Mouse (Mus musculus) embryonic facial prominence, embryonic 14.5 days (tissue): ENCODE results near the gene Rtn1. TPM values are rescaled to one million over a fixed set of nuclear protein-coding genes. Genes with fewer than 3 reads are reported as not detected.

Experiments used
- ATAC-seq: fragments of 200-750 bp; cut with Nextera tagmentation; 2 replicates; pipeline ENCODE4 v1.8.0; 2017; ENCODE audit warnings: low read depth, moderate number of reproducible peaks, moderate TSS enrichment
- DNase-seq: peaks from one replicate; pipeline ENCODE4 v3.0.0-alpha.2; 2015; ENCODE audit warnings: low spot score
- H3K27ac ChIP-seq: fragments of 300-500 bp; sonication (generic); replicated peaks from 2 replicates; pipeline ENCODE4 v1.5.1; 2014; ENCODE audit warnings: low read depth, mild to moderate bottlenecking, low read length, moderate library complexity
- H3K27me3 ChIP-seq: fragments of 300-500 bp; sonication (generic); replicated peaks from 2 replicates; pipeline ENCODE4 v1.6.1; 2014; ENCODE audit warnings: low read length; ENCODE audit not compliant: control insufficient read depth, insufficient read depth
- H3K36me3 ChIP-seq: fragments of 300-500 bp; sonication (generic); 2 replicates; pipeline ENCODE4 v1.6.1; 2014; ENCODE audit warnings: low read length, mixed read lengths; ENCODE audit not compliant: control insufficient read depth, insufficient read depth
- H3K4me1 ChIP-seq: fragments of 300-500 bp; sonication (generic); 2 replicates; pipeline ENCODE4 v1.6.1; 2014; ENCODE audit warnings: antibody characterized with exemption, low read length; ENCODE audit not compliant: control insufficient read depth, insufficient read depth
- H3K4me2 ChIP-seq: fragments of 300-500 bp; sonication (generic); 2 replicates; pipeline ENCODE4 v1.6.1; 2014; ENCODE audit warnings: low read depth, mild to moderate bottlenecking, low read length, moderate library complexity, mixed read lengths
- H3K4me3 ChIP-seq: fragments of 300-500 bp; sonication (generic); 2 replicates; pipeline ENCODE4 v1.5.1; 2014; ENCODE audit warnings: low read depth, mild to moderate bottlenecking, low read length
- H3K9ac ChIP-seq: fragments of 300-500 bp; sonication (generic); 2 replicates; pipeline ENCODE4 v1.6.1; 2014; ENCODE audit warnings: low read depth, mild to moderate bottlenecking, low read length, moderate library complexity, mixed read lengths
- H3K9me3 ChIP-seq: fragments of 300-500 bp; sonication (generic); 2 replicates; pipeline ENCODE4 v1.6.1; 2016; ENCODE audit warnings: low read length; ENCODE audit not compliant: control insufficient read depth
- WGBS: fragments of 180-500 bp; shearing (Covaris S2); extraction: QIAGEN DNeasy Blood & Tissue Kit; methylation state at CpG from one replicate; pipeline ENCODE4 v1.1.7; 2014; 5-methylcytosine and 5-hydroxymethylcytosine counted together
- polyA plus RNA-seq: library from polyadenylated mRNA; unstranded; fragments of >200 nt; fragmentation: Nextera tagmentation; extraction: Ambion mirVana; gene quantifications from 2 replicates; pipeline ENCODE4 v1.2.1, GENCODE M21; 2014

Rtn1 gene
- polyA plus RNA-seq, 1 experiment from 2014 or later, result 84.9 TPM

GRCm38 (mm10) chr12:72353506-72353905 is 55.3 kb downstream of the Rtn1 start:
- Histone ChIP-seq H3K36me3 (no peaks in the 10 kb centered on the region), H3K9me3 (no peaks in the 10 kb centered on the region), H3K27ac (no peak overlapping the region), H3K4me2 (no peak overlapping the region), H3K27me3 (no peaks in the 10 kb centered on the region), H3K4me1 (no peaks in the 10 kb centered on the region), H3K9ac (no peak overlapping the region), H3K4me3 (no peak overlapping the region)
- DNase-seq, result no peak
- WGBS, result 80% methylated on average over 1 of the region's 1 CpGs
- ATAC-seq, result no peak

- no peak for ATAC-seq
- H3K4me1 ChIP-seq, result no peaks in the 10 kb centered on the region
- H3K27ac ChIP-seq, result no peak overlapping the region
- no peak overlapping the region for H3K4me3 ChIP-seq
- no peaks in the 10 kb centered on the region for H3K27me3 ChIP-seq
- no peaks in the 10 kb centered on the region for H3K36me3 ChIP-seq
- no peaks in the 10 kb centered on the region for H3K9me3 ChIP-seq
- 85% methylated on average over 8 of the region's 8 CpGs for WGBS
- no peak overlapping the region for H3K4me2 ChIP-seq
- no peak overlapping the region for H3K9ac ChIP-seq
- no peak for DNase-seq
Observed at GRCm38 (mm10) chr12:72348508-72348907, 60.3 kb downstream of the Rtn1 start.

GRCm38 (mm10) chr12:72347184-72347583 is 61.7 kb downstream of the Rtn1 start:
- H3K4me3 ChIP-seq, result no peak overlapping the region
- H3K4me2 ChIP-seq, result no peak overlapping the region
- H3K9ac ChIP-seq, result no peak overlapping the region
- no peak for ATAC-seq
- no peak for DNase-seq
- WGBS, result 31% methylated on average over 1 of the region's 1 CpGs
- H3K27me3 ChIP-seq, result no peaks in the 10 kb centered on the region
- no peaks in the 10 kb centered on the region for H3K4me1 ChIP-seq
- H3K9me3 ChIP-seq, result no peaks in the 10 kb centered on the region
- H3K36me3 ChIP-seq, result no peaks in the 10 kb centered on the region
- H3K27ac ChIP-seq, result no peak overlapping the region

GRCm38 (mm10) chr12:72343639-72344038 is 65.2 kb downstream of the Rtn1 start:
- Histone ChIP-seq H3K27me3 (no peaks in the 10 kb centered on the region), H3K4me2 (no peak overlapping the region), H3K9me3 (no peaks in the 10 kb centered on the region), H3K4me1 (no peaks in the 10 kb centered on the region), H3K4me3 (no peak overlapping the region), H3K9ac (no peak overlapping the region), H3K36me3 (no peaks in the 10 kb centered on the region), H3K27ac (no peak overlapping the region)
- ATAC-seq, result 0 out of 2 replicates have a peak, but pooled peaks have one; percentile 55
- WGBS, result 46% methylated on average over 2 of the region's 2 CpGs
- no peak for DNase-seq

- WGBS, result 91% methylated on average over 13 of the region's 13 CpGs
- Histone ChIP-seq H3K36me3 (no peaks in the 10 kb centered on the region), H3K27me3 (no peaks in the 10 kb centered on the region), H3K4me3 (no peak overlapping the region), H3K27ac (no peak overlapping the region), H3K9ac (no peak overlapping the region), H3K9me3 (no peaks in the 10 kb centered on the region), H3K4me2 (no peak overlapping the region), H3K4me1 (no peaks in the 10 kb centered on the region)
- no peak for DNase-seq
- no peak for ATAC-seq
Observed at GRCm38 (mm10) chr12:72336009-72336408, 72.8 kb downstream of the Rtn1 start.

GRCm38 (mm10) chr12:72332488-72333013 is 76.3 kb downstream of the Rtn1 start:
- no peaks in the 10 kb centered on the region for H3K36me3 ChIP-seq
- no peaks in the 10 kb centered on the region for H3K27me3 ChIP-seq
- no peak overlapping the region for H3K9ac ChIP-seq
- H3K4me3 ChIP-seq, result no peak overlapping the region
- H3K27ac ChIP-seq, result no peak overlapping the region
- ATAC-seq (no peak), DNase-seq (no peak)
- H3K4me2 ChIP-seq, result no peak overlapping the region
- no peaks in the 10 kb centered on the region for H3K9me3 ChIP-seq
- WGBS, result 81% methylated on average over 5 of the region's 5 CpGs
- no peaks in the 10 kb centered on the region for H3K4me1 ChIP-seq

- 67% methylated on average over 7 of the region's 7 CpGs for WGBS
- no peak overlapping the region for H3K27ac ChIP-seq
- no peak overlapping the region for H3K4me3 ChIP-seq
Observed at GRCm38 (mm10) chr12:72331912-72332487, 76.9 kb downstream of the Rtn1 start.

GRCm38 (mm10) chr12:72326087-72326486 is 82.8 kb downstream of the Rtn1 start:
- no peaks in the 10 kb centered on the region for H3K9me3 ChIP-seq
- DNase-seq (no peak), ATAC-seq (no peak)
- no peak overlapping the region for H3K4me3 ChIP-seq
- no peak overlapping the region for H3K27ac ChIP-seq
- H3K9ac ChIP-seq, result no peak overlapping the region
- no peaks in the 10 kb centered on the region for H3K27me3 ChIP-seq
- no peaks in the 10 kb centered on the region for H3K36me3 ChIP-seq
- no peaks in the 10 kb centered on the region for H3K4me1 ChIP-seq
- H3K4me2 ChIP-seq, result no peak overlapping the region

More at GRCm38 (mm10) chr12:72331912-72332487, 76.9 kb downstream of the Rtn1 start:
- H3K9me3 ChIP-seq, result no peaks in the 10 kb centered on the region
- DNase-seq, result no peak
- H3K9ac ChIP-seq, result no peak overlapping the region
- no peak for ATAC-seq
- H3K36me3 ChIP-seq, result no peaks in the 10 kb centered on the region
- H3K4me1 ChIP-seq, result no peaks in the 10 kb centered on the region
- no peaks in the 10 kb centered on the region for H3K27me3 ChIP-seq
- no peak overlapping the region for H3K4me2 ChIP-seq

- no peak for ATAC-seq
- no peaks in the 10 kb centered on the region for H3K4me1 ChIP-seq
- 41% methylated on average over 5 of the region's 5 CpGs for WGBS
- no peaks in the 10 kb centered on the region for H3K36me3 ChIP-seq
- no peak overlapping the region for H3K4me2 ChIP-seq
- H3K9ac ChIP-seq, result no peak overlapping the region
- no peak for DNase-seq
- no peaks in the 10 kb centered on the region for H3K9me3 ChIP-seq
- no peaks in the 10 kb centered on the region for H3K27me3 ChIP-seq
- H3K4me3 ChIP-seq, result no peak overlapping the region
- no peak overlapping the region for H3K27ac ChIP-seq
Observed at GRCm38 (mm10) chr12:72325025-72325424, 83.8 kb downstream of the Rtn1 start.
